Mouse (Mus musculus) embryo, embryonic 10.5 days (tissue): ENCODE measurements at regions not wholly inside any gene's neighbourhood (a gene's known extent, or its start where the extent isn't known, plus 50 kb on each side); places are given as distances from the start of the nearest gene placed in this dataset.

Experiments used
- DNase-seq: peaks from one replicate; pipeline ENCODE4 v3.0.0-alpha.2; 2015; ENCODE audit warnings: low spot score

DNA sequence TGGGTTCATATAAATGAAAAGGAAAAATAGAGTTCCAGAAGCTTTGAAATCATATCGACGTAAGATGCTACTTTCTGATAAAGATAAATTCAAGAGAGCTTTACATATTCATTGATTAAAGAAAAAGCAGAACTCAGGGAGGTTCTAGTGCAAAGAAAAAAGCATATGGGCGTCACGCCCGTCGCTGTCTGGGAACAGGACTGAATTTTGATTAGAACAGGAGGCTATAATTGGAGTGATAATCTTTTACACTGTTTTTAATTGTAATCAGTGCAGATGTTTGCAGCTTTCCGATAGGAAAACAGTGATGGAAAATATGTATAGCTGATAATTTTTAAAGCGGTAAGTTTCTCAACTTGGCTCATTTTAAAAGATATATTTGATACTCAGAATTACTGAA is 428.2 kb upstream of the Ccnh start:
- DNase-seq, result no peak

DNA sequence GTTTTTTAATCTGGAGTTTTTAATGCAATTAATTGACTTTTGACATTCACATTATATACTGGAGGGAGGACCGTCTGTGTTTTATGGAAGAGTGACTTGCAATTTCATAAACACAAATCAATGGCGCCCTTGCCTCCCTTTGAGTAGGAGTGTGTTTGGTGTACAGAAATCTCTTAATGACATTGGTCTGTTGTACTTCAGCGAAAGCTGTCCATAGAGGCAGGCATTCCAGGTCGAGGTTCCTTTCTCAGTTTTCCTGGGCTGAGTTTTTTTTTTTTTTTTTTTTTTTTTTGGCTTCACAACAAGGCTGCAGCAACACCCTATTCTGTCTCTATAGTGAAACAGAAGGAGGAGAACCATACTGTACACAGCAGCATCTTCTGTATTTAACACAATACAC is 427.4 kb upstream of the Ccnh start:
- DNase-seq, result no peak

DNA sequence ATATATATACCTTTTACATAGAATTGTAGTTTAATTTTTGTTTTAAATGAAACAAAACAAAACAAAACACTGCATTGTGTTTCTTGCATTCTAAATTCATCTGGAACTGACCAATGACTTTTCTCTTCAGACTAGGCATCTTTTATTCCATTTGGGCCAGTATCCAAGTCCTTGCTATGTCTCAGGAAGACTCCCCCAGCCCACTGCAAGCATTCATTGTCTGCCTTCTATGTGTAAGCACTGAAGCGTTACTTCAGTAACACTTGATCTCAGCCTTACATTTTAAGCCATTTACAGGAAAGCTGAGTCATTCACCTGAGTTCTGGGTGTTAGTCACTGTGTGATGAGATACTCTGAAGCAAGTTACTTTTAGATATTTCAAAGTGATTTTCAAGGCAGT is 425.3 kb upstream of the Ccnh start:
- no peak for DNase-seq

DNA sequence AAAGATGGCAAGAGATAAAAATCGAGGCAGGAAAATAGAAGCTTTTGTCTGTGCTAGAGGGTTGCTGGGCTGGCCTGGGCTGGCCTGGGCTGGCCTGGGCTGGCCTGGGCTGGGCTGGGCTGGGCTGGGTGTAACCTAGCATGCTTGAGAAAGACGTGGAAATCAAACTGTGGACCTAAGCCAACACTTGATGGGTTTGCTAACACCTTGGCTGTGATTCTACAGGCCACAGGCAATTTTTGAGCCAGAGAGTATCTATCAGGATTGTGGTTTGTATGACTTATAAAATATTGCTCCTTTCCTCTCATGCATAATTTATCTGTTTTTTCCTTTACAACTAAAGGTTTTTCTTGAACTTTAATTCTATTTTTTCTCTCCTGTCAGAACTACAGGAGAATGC is 417.3 kb upstream of the Ccnh start:
- DNase-seq, result no peak

DNA sequence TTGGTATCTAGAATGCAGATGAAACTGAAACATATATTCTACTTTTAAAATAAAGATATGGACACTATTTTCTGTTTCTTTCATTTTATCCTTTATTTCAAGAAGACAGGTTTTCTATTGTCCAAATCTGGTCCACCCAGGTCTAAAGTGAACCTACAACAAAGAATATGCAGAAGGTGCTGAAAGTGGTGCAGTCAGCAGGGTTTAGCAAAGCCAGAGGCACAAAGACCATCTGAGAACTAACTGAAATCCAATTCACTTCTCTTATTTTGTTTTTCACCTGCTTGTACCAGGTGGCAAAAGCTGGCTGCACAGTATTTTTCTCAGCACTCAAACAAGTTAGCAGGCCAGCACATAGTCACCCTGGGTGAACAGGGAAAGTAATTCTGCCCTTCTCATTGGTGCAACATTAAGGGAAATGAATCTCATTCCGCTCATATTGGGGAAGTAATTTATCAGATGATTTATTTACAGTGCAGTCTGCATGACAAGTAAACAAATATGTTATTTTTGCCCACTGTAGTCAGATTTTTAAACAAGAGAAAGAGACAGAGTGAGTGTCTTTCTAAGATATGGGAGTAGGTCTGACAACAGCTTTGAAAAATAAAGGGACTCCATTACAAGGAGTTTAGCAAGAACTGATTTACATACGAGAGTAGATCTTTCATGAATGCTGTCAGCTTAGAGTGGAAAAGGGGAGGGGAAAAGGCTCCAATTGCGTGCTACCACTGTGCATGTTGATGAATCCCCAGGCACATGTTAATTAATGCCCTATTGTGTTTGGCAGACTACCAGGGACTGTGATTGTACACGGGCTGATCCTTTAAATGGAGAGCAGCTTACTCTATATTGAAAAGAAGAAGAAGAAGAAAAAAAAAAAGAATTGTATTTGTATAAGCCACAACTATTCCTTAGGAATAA is 405.9 kb upstream of the Ccnh start:
- DNase-seq, result peak; percentile 44

DNA sequence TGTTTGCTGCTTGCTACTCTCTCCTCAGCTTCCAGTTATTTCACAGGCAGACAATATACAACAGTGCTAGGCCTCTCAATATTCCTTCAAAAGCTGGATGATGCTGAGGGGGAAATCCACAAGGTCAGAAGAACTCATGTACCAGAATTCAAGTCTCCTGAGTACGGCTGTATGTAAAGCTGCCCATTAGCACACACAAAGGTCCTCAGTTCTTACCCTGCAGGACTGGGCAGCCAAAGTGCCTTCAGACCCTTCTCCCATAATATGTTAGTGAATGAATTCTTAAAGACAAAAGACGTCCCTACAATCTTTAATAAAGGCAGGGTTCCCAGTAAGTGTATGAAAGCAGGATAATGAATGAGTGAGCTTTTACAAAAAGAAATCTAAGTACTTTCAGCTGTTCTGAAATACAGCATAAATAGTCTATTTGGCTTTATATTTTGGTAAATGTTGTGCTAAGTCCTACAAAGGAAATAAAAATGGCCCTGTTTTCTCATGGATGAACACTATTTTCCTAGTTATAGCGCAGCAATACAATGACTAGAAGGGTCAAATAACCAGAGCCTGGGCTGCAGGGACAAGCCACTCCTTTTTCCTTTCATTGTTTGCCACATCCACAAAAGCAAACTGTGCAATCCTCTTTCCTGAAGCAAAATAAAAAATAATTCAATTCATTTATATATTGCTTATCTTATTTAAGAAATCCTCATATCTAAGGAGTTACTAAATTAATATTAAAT is 384.8 kb upstream of the Ccnh start:
- DNase-seq, result peak; percentile 8

DNA sequence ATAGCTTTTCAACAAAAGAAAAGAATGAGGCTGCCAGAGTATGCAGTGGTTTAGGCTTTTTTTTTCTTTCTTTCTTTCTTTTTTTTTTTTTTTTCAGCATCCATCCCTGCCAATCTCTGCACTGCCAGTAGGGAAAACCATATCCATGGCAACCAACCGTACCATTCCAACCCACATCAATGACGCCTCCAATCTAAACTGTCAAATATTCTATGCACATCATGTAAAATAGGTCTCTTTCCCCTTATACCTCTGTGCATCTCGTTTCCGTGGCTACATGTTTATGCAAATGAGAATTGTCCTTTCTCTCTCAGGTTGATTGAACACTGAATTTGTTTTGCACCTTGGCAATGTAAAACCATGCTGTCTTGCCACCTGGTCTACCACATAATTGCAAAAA is 384.0 kb upstream of the Ccnh start:
- no peak for DNase-seq

DNA sequence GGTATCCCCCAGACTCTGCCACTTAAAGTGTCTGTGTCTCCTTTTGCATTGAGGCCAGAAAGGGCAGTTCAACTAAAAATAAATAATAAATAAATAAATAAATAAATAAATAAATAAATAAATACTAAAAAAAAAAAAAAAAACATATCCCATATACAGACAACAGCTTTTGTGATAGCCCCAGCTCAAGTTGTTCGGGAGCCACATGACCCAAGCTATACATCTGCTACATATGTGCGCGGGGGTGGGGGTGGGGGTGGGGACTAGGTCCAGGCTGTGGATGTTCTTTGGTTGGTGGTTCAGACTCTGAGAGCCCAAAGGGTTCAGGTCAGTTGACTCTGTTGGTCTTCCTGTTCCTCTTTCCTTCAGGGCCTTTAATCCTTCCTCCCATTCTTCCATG is 379.6 kb upstream of the Ccnh start:
- no peak for DNase-seq
